Mouse (Mus musculus) layer of hippocampus, postnatal 10 days (tissue): ENCODE results near the gene 9530053A07Rik. TPM values are rescaled to one million over a fixed set of nuclear protein-coding genes. Genes with fewer than 3 reads are reported as not detected.

Source experiments
- DNase-seq, 2 experiments: peaks; one replicate each; pipeline ENCODE4 v3.0.0; 2021; ENCODE audit warnings: low spot score in 2 of 2
- total RNA-seq, 2 experiments: library from RNA; stranded (reverse); gene quantifications; 2 replicates each; pipeline ENCODE4 v1.2.3; 2021

The 9530053A07Rik gene
- total RNA-seq, 2 experiments from 2014 or later, result 0.04 to 0.09 TPM

DNA sequence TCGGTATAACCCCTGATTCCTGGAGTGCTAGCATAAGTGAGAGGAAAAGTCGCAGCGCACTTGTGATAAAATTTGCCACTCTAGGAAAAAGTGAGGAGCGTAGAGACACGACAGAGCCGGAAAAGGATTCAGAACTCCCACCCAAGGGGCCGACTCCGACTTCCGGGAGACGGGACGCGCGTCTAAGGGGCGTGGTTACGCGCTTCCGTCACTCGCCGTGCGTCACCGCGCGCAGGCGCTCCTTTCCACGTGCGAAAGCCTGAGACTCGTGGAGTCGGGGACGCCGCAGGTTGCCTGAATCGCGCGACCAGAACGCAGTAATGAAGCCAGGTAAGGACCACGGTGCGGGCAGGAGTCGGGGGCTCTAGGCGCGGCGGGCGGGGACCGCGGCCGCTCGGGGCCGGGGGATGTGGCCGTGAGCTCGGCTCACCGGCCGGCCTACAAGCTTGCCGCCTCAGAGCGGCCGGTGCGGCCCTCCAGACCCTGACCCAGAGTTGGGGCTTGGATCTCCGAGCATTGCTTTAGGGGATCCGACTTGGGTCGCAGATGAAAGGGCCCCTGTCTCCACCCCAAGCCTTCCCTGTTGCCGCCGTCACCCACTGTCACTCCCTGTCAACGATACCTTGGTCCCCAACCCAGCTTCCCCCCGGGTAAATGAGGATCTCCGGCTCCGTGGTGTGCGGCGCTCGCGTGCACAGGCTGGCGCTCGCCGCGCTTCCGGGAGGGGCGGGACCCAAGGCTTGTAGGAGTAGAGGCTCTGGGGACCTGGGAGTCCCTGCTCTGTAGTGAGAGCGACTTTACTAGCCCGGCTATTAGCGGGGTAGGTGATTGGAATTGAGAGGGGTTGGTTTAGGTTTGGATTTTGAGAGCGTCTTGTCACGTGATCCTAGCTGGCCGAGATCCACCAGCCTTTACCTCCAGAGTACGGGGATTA, 40.5 kb downstream of the 9530053A07Rik start, which contains the start of gene Fbl:
Gene Fbl, plus strand, starts transcription at position 222 of the 934 bp plus-strand sequence.
- peak; percentile 87 to 91 for DNase-seq

DNA sequence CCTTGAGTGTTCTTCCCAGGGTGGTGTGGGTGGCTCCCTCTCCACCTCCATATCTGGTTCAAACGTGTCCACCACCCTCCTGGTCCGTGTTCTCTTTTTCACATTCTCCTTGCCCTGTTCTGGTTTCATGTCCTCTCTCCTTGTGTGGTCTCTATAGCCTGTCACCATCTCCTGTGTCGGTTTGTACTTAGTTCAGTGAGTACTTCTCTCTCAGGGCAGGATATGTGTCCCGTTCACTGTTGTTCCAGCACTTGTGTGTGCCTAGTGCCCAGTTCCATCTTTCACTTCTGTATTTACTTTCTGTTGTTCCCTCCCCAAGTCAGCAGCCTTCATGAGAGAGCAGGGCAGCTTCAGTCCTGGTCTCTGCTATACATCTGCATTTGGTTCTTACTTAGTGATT, 46.1 kb downstream of the 9530053A07Rik start:
- DNase-seq, result no peak

DNA sequence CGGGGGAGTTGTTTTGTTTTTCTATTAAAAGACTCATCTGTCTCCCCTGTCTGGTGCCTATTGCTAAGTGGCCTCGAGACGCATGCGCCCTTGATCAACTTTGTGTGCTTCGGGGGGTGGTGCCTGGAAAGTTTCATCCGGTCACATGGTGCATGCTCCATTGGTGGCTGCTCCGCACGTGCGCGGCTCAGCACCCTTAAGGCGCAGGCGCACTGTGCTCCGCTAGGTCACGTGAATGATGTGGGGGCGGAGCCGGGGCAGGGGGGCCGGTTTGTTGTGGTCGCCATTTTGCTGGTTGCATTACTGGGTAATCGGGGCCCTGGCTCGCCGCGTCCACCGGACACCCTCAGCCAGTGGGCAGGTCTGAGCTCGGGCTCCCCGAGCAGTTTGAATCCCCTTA, 50.0 kb downstream of the 9530053A07Rik start, which contains the start of gene Dyrk1b:
Gene Dyrk1b, plus strand, starts transcription at position 242 of the 400 bp plus-strand sequence.
- peak; percentile 98 for DNase-seq

DNA sequence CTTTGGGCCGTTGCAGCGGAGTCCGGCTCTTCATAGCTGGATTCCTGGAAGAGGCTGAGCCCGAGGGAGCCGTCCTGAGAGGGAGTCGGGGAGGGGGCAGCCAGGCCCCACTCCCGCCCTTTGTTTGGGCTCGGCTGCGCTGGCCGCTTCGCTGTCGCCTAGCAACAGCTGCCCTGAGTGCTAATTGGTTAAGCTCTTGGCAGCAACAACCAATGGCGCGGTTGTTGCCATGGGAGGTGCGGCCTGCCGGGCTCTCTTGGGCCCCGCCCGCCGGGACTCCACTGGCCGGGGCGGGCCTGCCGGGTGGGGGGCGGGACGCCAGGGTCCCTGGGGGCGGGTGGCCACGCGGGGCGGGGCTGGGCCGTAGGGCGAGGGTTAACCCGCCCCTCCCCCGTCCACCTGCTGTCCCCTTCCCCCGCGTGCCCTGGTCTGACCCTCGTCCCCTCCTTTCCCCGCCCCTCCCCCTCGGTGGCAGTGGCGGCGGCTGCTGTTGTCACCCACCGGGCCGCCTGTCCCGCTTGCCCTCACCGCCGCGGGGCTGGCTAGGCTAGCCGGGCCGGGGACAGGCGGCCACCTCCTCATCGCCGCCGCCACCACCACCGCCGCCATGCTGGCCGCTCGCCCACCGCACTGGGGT, 50.6 kb downstream of the 9530053A07Rik start:
- DNase-seq, result peak; percentile 90 to 94

DNA sequence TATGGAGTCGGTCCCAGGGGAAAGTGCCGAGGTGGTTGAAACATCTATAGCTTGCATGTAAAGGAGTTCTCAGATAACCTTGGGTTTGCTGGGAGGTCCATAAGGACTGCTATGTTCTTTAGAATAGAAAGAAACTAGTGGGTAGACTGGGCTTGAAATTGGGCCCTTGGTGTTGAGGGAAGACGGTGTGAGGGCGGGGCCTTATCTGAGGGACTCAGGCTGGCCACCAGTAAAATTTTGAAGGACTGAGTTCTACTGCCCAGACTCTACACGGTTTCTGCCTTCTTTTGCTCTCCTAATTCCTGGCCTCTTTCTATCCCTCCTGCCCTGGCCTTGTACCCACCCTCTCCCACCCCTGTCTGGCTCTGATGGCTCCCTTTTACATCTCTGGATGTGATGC, 51.6 kb downstream of the 9530053A07Rik start:
- DNase-seq, result no peak

GRCm38 (mm10) chr7:28181376-28181775, 52.1 kb downstream of the 9530053A07Rik start:
- DNase-seq, result no peak

DNA sequence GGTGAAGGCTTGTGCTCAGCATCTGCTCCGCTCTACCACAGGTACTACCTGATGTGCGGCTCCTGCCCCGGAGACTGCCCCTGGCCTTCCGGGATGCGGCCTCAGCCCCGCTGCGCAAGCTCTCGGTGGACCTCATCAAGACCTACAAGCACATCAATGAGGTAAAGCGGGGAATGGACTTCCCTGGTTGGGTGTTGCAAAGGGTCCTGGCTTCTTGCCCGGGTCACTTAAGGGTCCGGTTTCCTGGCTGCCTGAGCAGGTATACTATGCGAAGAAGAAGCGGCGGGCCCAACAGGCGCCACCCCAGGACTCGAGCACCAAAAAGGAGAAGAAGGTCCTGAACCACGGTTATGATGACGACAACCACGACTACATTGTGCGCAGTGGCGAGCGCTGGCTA, 53.1 kb downstream of the 9530053A07Rik start:
- DNase-seq, result no peak

DNA sequence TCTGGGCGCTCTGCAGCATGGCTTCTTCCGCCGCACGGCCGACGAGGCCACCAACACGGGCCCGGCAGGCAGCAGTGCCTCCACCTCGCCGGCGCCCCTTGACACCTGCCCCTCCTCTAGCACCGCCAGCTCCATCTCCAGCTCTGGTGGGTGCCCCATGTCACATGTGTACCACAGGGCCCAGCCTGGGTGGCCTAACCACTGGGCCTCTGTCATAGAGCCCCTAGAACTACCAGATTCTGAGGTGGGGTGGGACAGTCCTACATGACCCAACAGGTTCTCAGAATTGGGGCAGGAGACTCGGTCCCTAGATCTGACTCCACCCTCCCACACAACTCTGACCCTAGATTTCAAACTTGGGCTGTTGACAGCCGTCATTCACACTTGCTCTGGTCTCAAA, 56.6 kb downstream of the 9530053A07Rik start:
- DNase-seq, result no peak

DNA sequence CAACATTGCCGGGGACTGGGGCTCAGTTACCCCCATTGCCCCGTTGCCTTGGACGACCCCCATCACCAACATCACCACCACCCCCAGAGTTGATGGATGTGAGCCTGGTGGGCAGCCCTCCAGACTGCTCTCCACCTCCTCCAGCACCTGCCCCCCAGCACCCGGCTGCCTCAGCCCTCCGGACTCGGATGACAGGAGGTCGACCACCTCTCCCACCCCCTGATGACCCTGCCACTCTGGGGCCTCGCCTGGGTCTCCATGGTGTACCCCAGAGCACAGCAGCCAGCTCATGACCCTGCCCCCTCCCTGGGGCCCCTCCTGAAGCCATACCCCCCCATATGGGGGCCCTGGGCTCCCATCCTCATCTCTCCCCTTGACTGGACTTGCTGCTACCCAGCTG, 57.4 kb downstream of the 9530053A07Rik start:
- DNase-seq, result no peak

GRCm38 (mm10) chr7:28191489-28191888, 62.2 kb downstream of the 9530053A07Rik start:
- no peak for DNase-seq

- no peak for DNase-seq
Observed at GRCm38 (mm10) chr7:28191903-28192302, 62.6 kb downstream of the 9530053A07Rik start.

GRCm38 (mm10) chr7:28195414-28196098, 66.3 kb downstream of the 9530053A07Rik start:
- no peak for DNase-seq

- DNase-seq, result no peak
Observed at GRCm38 (mm10) chr7:28196528-28196927, 67.3 kb downstream of the 9530053A07Rik start.

- no peak for DNase-seq
Observed at GRCm38 (mm10) chr7:28199054-28199453, 69.8 kb downstream of the 9530053A07Rik start.

DNA sequence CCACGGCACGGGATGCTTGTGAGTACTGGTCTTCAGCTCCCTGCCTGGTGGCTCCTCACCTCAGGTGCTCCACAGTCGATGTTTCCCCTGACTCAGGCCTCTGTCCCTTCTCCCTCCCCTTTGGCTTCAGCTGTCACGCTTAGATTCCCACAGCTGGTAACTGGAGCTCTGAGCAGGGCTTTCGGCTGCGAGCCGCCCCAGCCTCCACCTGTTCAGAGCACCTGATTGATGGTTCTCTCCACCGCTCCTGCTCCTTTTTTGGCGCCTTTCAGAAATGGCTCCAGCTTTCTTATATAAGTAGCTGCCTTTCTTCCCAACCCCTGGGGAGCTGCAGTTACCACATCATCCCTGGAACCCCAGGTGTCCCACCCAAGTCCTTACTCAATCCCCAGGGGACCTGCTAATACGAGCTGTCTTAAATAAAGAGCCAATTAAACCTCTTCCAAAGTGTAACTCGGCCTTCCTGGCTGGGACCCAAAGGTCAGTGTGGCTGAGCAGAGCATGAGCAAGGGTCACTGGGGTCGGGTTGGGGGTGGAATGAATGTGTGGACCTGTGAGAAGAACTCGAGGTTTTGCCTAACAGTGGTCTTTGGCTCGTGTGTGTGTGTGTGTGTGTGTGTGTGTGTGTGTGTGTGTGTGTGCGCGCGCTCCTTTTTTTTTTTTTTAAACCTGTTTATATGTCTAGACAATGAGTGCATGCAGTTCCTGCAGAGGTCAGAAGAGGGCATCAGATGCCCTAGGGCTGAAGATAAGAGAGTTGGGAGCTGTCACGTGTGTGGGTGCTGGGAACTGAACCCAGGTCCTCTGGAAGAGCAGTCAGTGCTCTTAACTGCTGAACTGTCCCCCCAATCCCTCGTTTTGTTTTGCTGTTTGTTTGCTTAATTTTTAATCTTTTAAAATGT, 74.2 kb downstream of the 9530053A07Rik start:
- no peak for DNase-seq

DNA sequence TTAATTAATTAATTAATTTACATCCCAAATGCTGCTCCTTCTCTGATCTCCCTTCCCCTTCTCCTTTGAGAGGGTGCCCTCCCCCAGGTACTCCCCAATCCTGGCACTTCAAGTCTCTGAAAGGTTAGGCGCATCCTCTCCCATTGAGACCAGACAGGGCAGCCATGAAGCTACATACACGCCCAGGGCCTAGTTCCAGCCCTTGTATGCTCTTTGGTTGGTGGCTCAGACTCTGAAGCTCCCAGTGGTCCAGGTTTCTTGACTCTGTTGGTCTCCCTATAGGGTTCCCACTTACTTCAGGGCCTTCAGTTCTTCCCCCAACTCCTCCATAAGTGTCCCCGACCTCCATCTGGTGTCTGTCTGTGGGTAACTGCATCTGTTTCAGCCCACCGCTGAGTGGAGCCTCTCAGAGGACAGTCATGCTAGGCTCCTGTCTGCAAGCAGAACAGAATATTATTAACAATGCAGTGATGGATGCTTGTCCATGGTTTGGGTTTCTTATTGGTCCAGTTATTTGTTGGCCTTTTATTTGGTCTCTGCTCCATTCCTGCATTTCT, 76.9 kb downstream of the 9530053A07Rik start:
- no peak for DNase-seq

- no peak for DNase-seq
Observed at GRCm38 (mm10) chr7:28208396-28208987, 79.2 kb downstream of the 9530053A07Rik start.

GRCm38 (mm10) chr7:28208988-28209508, 79.8 kb downstream of the 9530053A07Rik start:
- DNase-seq, result peak; percentile 45 to 67

- no peak for DNase-seq
Observed at GRCm38 (mm10) chr7:28210731-28211130, 81.5 kb downstream of the 9530053A07Rik start.

GRCm38 (mm10) chr7:28214142-28214541, 84.9 kb downstream of the 9530053A07Rik start:
- DNase-seq, result peak; percentile 66 to 67
